Mouse (Mus musculus) spleen, adult 2 months (tissue): ENCODE results near the gene Ctdspl.

Source experiments
- CTCF ChIP-seq: fragments of 200-500 bp; IDR thresholded peaks from 2 replicates; pipeline ENCODE4 v1.5.1; 2011; ENCODE audit warnings: mild to moderate bottlenecking, inconsistent platforms; ENCODE audit not compliant: insufficient read depth, insufficient read length, insufficient replicate concordance; ENCODE audit errors: extremely low read depth
- POLR2A ChIP-seq: fragments of 200-500 bp; IDR thresholded peaks from 2 replicates; pipeline ENCODE4 v1.6.1; 2011; ENCODE audit warnings: low read depth, low read length, inconsistent platforms

DNA sequence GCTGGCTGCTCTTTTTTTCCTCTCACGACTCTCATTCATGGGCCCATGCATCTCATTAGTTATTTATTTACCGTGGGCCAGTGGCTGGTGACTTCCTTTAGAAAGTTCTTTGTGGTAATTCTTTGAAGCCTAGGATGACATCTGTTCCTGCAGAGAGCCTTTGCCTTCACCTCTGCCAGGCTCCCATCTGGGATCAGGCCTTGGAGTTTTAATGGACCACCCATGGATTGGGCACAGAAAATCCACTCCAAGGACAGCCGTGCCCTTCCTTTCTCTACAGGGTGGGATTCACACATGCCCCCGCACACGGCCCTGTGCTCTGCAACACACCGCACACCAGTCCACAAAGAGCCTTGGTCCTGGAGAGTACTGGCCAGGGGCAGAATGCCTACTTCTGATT lies 24.3 kb upstream of the Ctdspl start:
- no peak for TF ChIP-seq POLR2A
- TF ChIP-seq CTCF: no peak
